21 mouse cellular contexts compared by ENCODE assay signal in the genomic region with DNA sequence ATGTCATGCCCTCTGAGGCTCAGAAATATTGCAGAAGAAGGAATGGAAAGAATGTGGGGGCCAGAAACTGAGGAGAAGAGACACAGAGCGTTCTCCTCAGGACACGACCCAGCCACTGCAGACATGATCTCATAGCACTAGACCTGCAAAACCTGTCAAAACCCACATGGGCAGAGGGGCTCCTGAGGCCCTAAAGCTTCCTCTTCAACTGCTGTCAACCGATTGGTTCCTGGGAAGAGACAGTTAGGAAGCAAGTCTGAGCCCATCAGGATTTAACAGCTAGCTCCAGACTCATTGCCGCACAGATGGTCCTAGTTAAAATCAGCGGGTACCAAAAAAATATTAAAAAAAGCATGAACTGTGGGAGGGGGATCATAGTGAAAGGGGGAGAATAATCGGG.
A peak's percentile ranks its signal among the peaks of the same experiment; 100 is the strongest.
DNase-seq lines count a peak whose midpoint lies in the region; ATAC-seq and TF ChIP-seq lines count a peak whose summit lies in the region.
"Had no signal": no experiment of that assay in that cellular context is flagged by ENCODE, and none has a peak within 500 bp of the region (broad histone marks: within the 10 kb centered on the region; RNA-seq: fewer than 3 reads in every experiment).

No protein-coding gene starts in this region.

- H3K4me3 ChIP-seq in hindbrain, embryonic 11.5 days (ENCODE audit: low read depth, low read length): no peak overlapping the region
- no peak overlapping the region for H3K4me3 ChIP-seq in hindbrain, postnatal 0 days (ENCODE audit: low read length)
- no peak overlapping the region for H3K4me3 ChIP-seq in embryonic facial prominence, embryonic 14.5 days (ENCODE audit: low read depth, low read length)
- no peak overlapping the region for H3K4me3 ChIP-seq in limb, embryonic 14.5 days (replicated peaks; ENCODE audit: low read length)
- H3K4me3 ChIP-seq: embryonic facial prominence, embryonic 15.5 days; erythroblast, embryonic 14.5 days; forebrain, embryonic 10.5 days; forebrain, embryonic 15.5 days; heart, embryonic 10.5 days had no signal

- no peaks in the 10 kb centered on the region for H3K27me3 ChIP-seq in hindbrain, embryonic 11.5 days (ENCODE audit: control insufficient read depth, insufficient read depth, low read length)
- no peaks in the 10 kb centered on the region for H3K27me3 ChIP-seq in hindbrain, postnatal 0 days (ENCODE audit: insufficient read depth, low read length)
- H3K27me3 ChIP-seq in embryonic facial prominence, embryonic 14.5 days (replicated peaks; ENCODE audit: control insufficient read depth, insufficient read depth, low read length): no peaks in the 10 kb centered on the region
- no peaks in the 10 kb centered on the region for H3K27me3 ChIP-seq in limb, embryonic 14.5 days (ENCODE audit: control insufficient read depth, insufficient read depth, low read length)
- H3K27me3 ChIP-seq: embryonic facial prominence, embryonic 15.5 days; forebrain, embryonic 15.5 days had no signal

- ATAC-seq in hindbrain, embryonic 11.5 days (ENCODE audit: low FRiP score): no peak
- no peak for ATAC-seq in hindbrain, postnatal 0 days
- ATAC-seq in embryonic facial prominence, embryonic 14.5 days (ENCODE audit: low read depth): no peak
- 0 out of 2 replicates have a peak, but pooled peaks have one; percentile 30 for ATAC-seq in limb, embryonic 14.5 days (ENCODE audit: low FRiP score, low read depth)
- ATAC-seq: forebrain, embryonic 15.5 days; intestine, postnatal 0 days had no signal

- H3K4me2 ChIP-seq in hindbrain, embryonic 11.5 days (replicated peaks; ENCODE audit: low read depth, low read length): no peak overlapping the region
- no peak overlapping the region for H3K4me2 ChIP-seq in hindbrain, postnatal 0 days (ENCODE audit: low read depth, low read length)
- no peak overlapping the region for H3K4me2 ChIP-seq in embryonic facial prominence, embryonic 14.5 days (ENCODE audit: low read depth, low read length)
- no peak overlapping the region for H3K4me2 ChIP-seq in limb, embryonic 14.5 days (replicated peaks; ENCODE audit: low read depth, low read length, severe bottlenecking)
- H3K4me2 ChIP-seq: embryonic facial prominence, embryonic 15.5 days; forebrain, embryonic 15.5 days; hindbrain, embryonic 14.5 days had no signal

- no peak for TF ChIP-seq POLR2A in limb, embryonic 14.5 days (IDR thresholded peaks at IDR 0.05; ENCODE audit: borderline replicate concordance, extremely low read depth, insufficient read depth, insufficient read length)

- H3K36me3 ChIP-seq in hindbrain, embryonic 11.5 days (ENCODE audit: control insufficient read depth, insufficient read depth, low read length): no peaks in the 10 kb centered on the region
- H3K36me3 ChIP-seq in hindbrain, postnatal 0 days (ENCODE audit: insufficient read depth, low read length): no peaks in the 10 kb centered on the region
- H3K36me3 ChIP-seq in embryonic facial prominence, embryonic 14.5 days (ENCODE audit: control insufficient read depth, insufficient read depth, low read length): no peaks in the 10 kb centered on the region
- no peaks in the 10 kb centered on the region for H3K36me3 ChIP-seq in limb, embryonic 14.5 days (ENCODE audit: control insufficient read depth, insufficient read depth, low read length)
- H3K36me3 ChIP-seq: embryonic facial prominence, embryonic 15.5 days; forebrain, embryonic 10.5 days; forebrain, embryonic 15.5 days; heart, embryonic 10.5 days had no signal

- H3K27ac ChIP-seq in hindbrain, embryonic 11.5 days (ENCODE audit: low read depth, low read length): no peak overlapping the region
- H3K27ac ChIP-seq in hindbrain, postnatal 0 days: no peak overlapping the region
- H3K27ac ChIP-seq in embryonic facial prominence, embryonic 14.5 days (replicated peaks; ENCODE audit: low read depth, low read length): no peak overlapping the region
- H3K27ac ChIP-seq in limb, embryonic 14.5 days (replicated peaks; ENCODE audit: low read depth, low read length): no peak overlapping the region
- H3K27ac ChIP-seq: embryonic facial prominence, embryonic 15.5 days; forebrain, embryonic 10.5 days; forebrain, embryonic 15.5 days; heart, embryonic 10.5 days; hindbrain, embryonic 14.5 days had no signal

- no peaks in the 10 kb centered on the region for H3K9me3 ChIP-seq in hindbrain, embryonic 11.5 days (ENCODE audit: control insufficient read depth, low read length)
- no peaks in the 10 kb centered on the region for H3K9me3 ChIP-seq in hindbrain, postnatal 0 days (ENCODE audit: low read length)
- no peaks in the 10 kb centered on the region for H3K9me3 ChIP-seq in embryonic facial prominence, embryonic 14.5 days (ENCODE audit: control insufficient read depth, low read length)
- no peaks in the 10 kb centered on the region for H3K9me3 ChIP-seq in limb, embryonic 14.5 days (ENCODE audit: control insufficient read depth, low read length)
- H3K9me3 ChIP-seq: embryonic facial prominence, embryonic 15.5 days; forebrain, embryonic 10.5 days; forebrain, embryonic 15.5 days; heart, embryonic 10.5 days had no signal

- H3K4me1 ChIP-seq in hindbrain, embryonic 11.5 days (replicated peaks; ENCODE audit: control insufficient read depth, insufficient read depth, low read length): no peaks in the 10 kb centered on the region
- no peaks in the 10 kb centered on the region for H3K4me1 ChIP-seq in hindbrain, postnatal 0 days (ENCODE audit: insufficient read depth, low read length)
- peaks cover 5% of the 10 kb centered on the region; the same call in 1 of the 2 replicates for H3K4me1 ChIP-seq in embryonic facial prominence, embryonic 14.5 days (ENCODE audit: control insufficient read depth, insufficient read depth, low read length)
- H3K4me1 ChIP-seq in limb, embryonic 14.5 days (ENCODE audit: control insufficient read depth, insufficient read depth, low read length): peaks cover 4% of the 10 kb centered on the region
- H3K4me1 ChIP-seq: forebrain, embryonic 10.5 days; forebrain, embryonic 15.5 days; heart, embryonic 10.5 days had no signal

- 66% methylated on average over 6 of the region's 6 CpGs for WGBS in hindbrain, embryonic 11.5 days
- 78% methylated on average over 6 of the region's 6 CpGs for WGBS in hindbrain, postnatal 0 days
- 24% methylated on average over 6 of the region's 6 CpGs for WGBS in embryonic facial prominence, embryonic 14.5 days
- WGBS in limb, embryonic 14.5 days: 15% methylated on average over 6 of the region's 6 CpGs

- no peak for TF ChIP-seq CTCF in hindbrain, postnatal 0 days (IDR thresholded peaks at IDR 0.05; ENCODE audit: low read depth)

- DNase-seq in hindbrain, embryonic 11.5 days (ENCODE audit: low spot score): peak; percentile 7
- DNase-seq in hindbrain, postnatal 0 days (ENCODE audit: low spot score): no peak
- DNase-seq in embryo, embryonic 11 days: peak; percentile 41
- DNase-seq in embryonic facial prominence, embryonic 14.5 days (ENCODE audit: low spot score): peak; percentile 44
- no peak for DNase-seq in limb, embryonic 14.5 days (ENCODE audit: low spot score)
- no peak for DNase-seq in adrenal gland, adult 18-20 months (ENCODE audit: low spot score in 2 of 2)
- DNase-seq in urinary bladder, adult 2 months (ENCODE audit: low spot score): no peak
- DNase-seq in cerebellum, postnatal 25 days: no peak
- DNase-seq: adrenal gland, postnatal 25 days; cerebellum, adult 18-20 months; cerebellum, adult 9-11 months; gastrocnemius, postnatal 10 days; heart, adult 18-20 months; heart, postnatal 14 days had no signal

- H3K9ac ChIP-seq in hindbrain, embryonic 11.5 days (ENCODE audit: low read depth, low read length): no peak overlapping the region
- H3K9ac ChIP-seq in hindbrain, postnatal 0 days (replicated peaks; ENCODE audit: low read length): no peak overlapping the region
- no peak overlapping the region for H3K9ac ChIP-seq in embryonic facial prominence, embryonic 14.5 days (ENCODE audit: low read depth, low read length)
- no peak overlapping the region for H3K9ac ChIP-seq in limb, embryonic 14.5 days (ENCODE audit: low read depth, low read length, severe bottlenecking)
- H3K9ac ChIP-seq: embryonic facial prominence, embryonic 15.5 days; forebrain, embryonic 15.5 days; hindbrain, embryonic 14.5 days had no signal

Comparison
In these comparisons a context has a peak if more than half of its experiments do, and no peak if none do; other contexts are left out.
1. DNase-seq: peak in hindbrain, embryonic 11.5 days (single experiment), embryo, embryonic 11 days (single experiment) and embryonic facial prominence, embryonic 14.5 days (single experiment); none in hindbrain, postnatal 0 days (single experiment), limb, embryonic 14.5 days (single experiment), adrenal gland, adult 18-20 months (0 of 2), urinary bladder, adult 2 months (single experiment) and cerebellum, postnatal 25 days (0 of 2).